Mouse (Mus musculus): ENCODE results near the gene Mphosph9.
"Not testable (repeated sequence)": the region's sequence is repeated elsewhere in the genome, so short reads cannot be mapped to it uniquely, and the experiment has no call there.

Gene Mphosph9

GRCm38 (mm10) chr5:124342897-124343296 lies 15.1 kb upstream of the Mphosph9 start:
- DNase-seq (ENCODE audit: low read depth, low spot score) = no peak

GRCm38 (mm10) chr5:124341753-124342339 lies 14.1 kb upstream of the Mphosph9 start:
- DNase-seq (ENCODE audit: low read depth, low spot score) = not testable (repeated sequence)

- DNase-seq (ENCODE audit: low read depth, low spot score) = no peak
Observed at GRCm38 (mm10) chr5:124338791-124339190, 11.0 kb upstream of the Mphosph9 start.

- peak; percentile 75 for DNase-seq (ENCODE audit: low read depth, low spot score)
Observed at GRCm38 (mm10) chr5:124337909-124338308, 10.1 kb upstream of the Mphosph9 start.

- DNase-seq (ENCODE audit: low read depth, low spot score) = no peak
Observed at GRCm38 (mm10) chr5:124337103-124337502, 9.3 kb upstream of the Mphosph9 start.

- peak; percentile 79 for DNase-seq (ENCODE audit: low read depth, low spot score)
Observed at GRCm38 (mm10) chr5:124334392-124334791, 6.6 kb upstream of the Mphosph9 start.

GRCm38 (mm10) chr5:124330086-124330485 lies 2.3 kb upstream of the Mphosph9 start:
- DNase-seq (ENCODE audit: low read depth, low spot score) = no peak

GRCm38 (mm10) chr5:124326829-124327228 lies 943 bp downstream of the Mphosph9 start:
- no peak for DNase-seq (ENCODE audit: low read depth, low spot score)

GRCm38 (mm10) chr5:124317648-124318047 lies 10.1 kb downstream of the Mphosph9 start:
- DNase-seq (ENCODE audit: low read depth, low spot score) = no peak

GRCm38 (mm10) chr5:124315941-124316340 lies 11.8 kb downstream of the Mphosph9 start:
- DNase-seq (ENCODE audit: low read depth, low spot score) = no peak

GRCm38 (mm10) chr5:124315498-124315897 lies 12.3 kb downstream of the Mphosph9 start:
- DNase-seq (ENCODE audit: low read depth, low spot score) = no peak

- no peak for DNase-seq (ENCODE audit: low read depth, low spot score)
Observed at GRCm38 (mm10) chr5:124310091-124310490, 17.7 kb downstream of the Mphosph9 start.

- no peak for DNase-seq (ENCODE audit: low read depth, low spot score)
Observed at GRCm38 (mm10) chr5:124309155-124309554, 18.6 kb downstream of the Mphosph9 start.

- DNase-seq (ENCODE audit: low read depth, low spot score) = not testable (repeated sequence)
Observed at GRCm38 (mm10) chr5:124302853-124303252, 24.9 kb downstream of the Mphosph9 start.

GRCm38 (mm10) chr5:124300132-124300531 lies 27.6 kb downstream of the Mphosph9 start:
- no peak for DNase-seq (ENCODE audit: low read depth, low spot score)

GRCm38 (mm10) chr5:124299307-124299706 lies 28.5 kb downstream of the Mphosph9 start:
- not testable (repeated sequence) for DNase-seq (ENCODE audit: low read depth, low spot score)

- DNase-seq (ENCODE audit: low read depth, low spot score) = no peak
Observed at GRCm38 (mm10) chr5:124296475-124296874, 31.3 kb downstream of the Mphosph9 start.

- peak; percentile 55 for DNase-seq (ENCODE audit: low read depth, low spot score)
Observed at GRCm38 (mm10) chr5:124293967-124294366, 33.8 kb downstream of the Mphosph9 start.

- no peak for DNase-seq (ENCODE audit: low read depth, low spot score)
Observed at GRCm38 (mm10) chr5:124290216-124290615, 37.6 kb downstream of the Mphosph9 start.

GRCm38 (mm10) chr5:124287616-124288247 lies 40.0 kb downstream of the Mphosph9 start:
- peak; percentile 73 for DNase-seq (ENCODE audit: low read depth, low spot score)

- no peak for DNase-seq (ENCODE audit: low read depth, low spot score)
Observed at GRCm38 (mm10) chr5:124284330-124284729, 43.4 kb downstream of the Mphosph9 start.

GRCm38 (mm10) chr5:124282854-124283253 lies 44.9 kb downstream of the Mphosph9 start:
- no peak for DNase-seq (ENCODE audit: low read depth, low spot score)

GRCm38 (mm10) chr5:124270226-124270625 lies 57.5 kb downstream of the Mphosph9 start:
- no peak for DNase-seq (ENCODE audit: low read depth, low spot score)

All from telencephalon, adult 2 months (tissue).